Mouse (Mus musculus) midbrain, embryonic 12.5 days (tissue): ENCODE data around the gene Atp1b2. TPM values are rescaled to one million over a fixed set of nuclear protein-coding genes. Genes with fewer than 3 reads are reported as not detected.

Experiments
- ATAC-seq: fragments of 200-750 bp; cut with Nextera tagmentation; 2 replicates; pipeline ENCODE4 v1.8.0; 2017; ENCODE audit warnings: low read depth, moderate TSS enrichment, moderate library complexity; ENCODE audit not compliant: low FRiP score
- H3K27ac ChIP-seq: fragments of 300-500 bp; sonication (generic); replicated peaks from 2 replicates; pipeline ENCODE4 v1.5.1; 2016; ENCODE audit warnings: mild to moderate bottlenecking
- H3K27me3 ChIP-seq: fragments of 300-500 bp; sonication (generic); 2 replicates; pipeline ENCODE4 v1.6.1; 2016; ENCODE audit warnings: mild to moderate bottlenecking
- H3K36me3 ChIP-seq: fragments of 300-500 bp; sonication (generic); 2 replicates; pipeline ENCODE4 v1.6.1; 2016
- H3K4me1 ChIP-seq: fragments of 300-500 bp; sonication (generic); 2 replicates; pipeline ENCODE4 v1.6.1; 2016
- H3K4me2 ChIP-seq: fragments of 300-500 bp; sonication (generic); replicated peaks from 2 replicates; pipeline ENCODE4 v1.6.1; 2016; ENCODE audit warnings: mild to moderate bottlenecking, moderate library complexity
- H3K4me3 ChIP-seq: fragments of 300-500 bp; sonication (generic); 2 replicates; pipeline ENCODE4 v1.5.1; 2016; ENCODE audit warnings: mild to moderate bottlenecking
- H3K9ac ChIP-seq: fragments of 300-500 bp; sonication (generic); replicated peaks from 2 replicates; pipeline ENCODE4 v1.6.1; 2016; ENCODE audit warnings: mild to moderate bottlenecking, moderate library complexity
- H3K9me3 ChIP-seq: fragments of 300-500 bp; sonication (generic); 2 replicates; pipeline ENCODE4 v1.6.1; 2016; ENCODE audit warnings: mild to moderate bottlenecking
- WGBS: fragments of 180-500 bp; shearing (Covaris S2); methylation state at CpG from one replicate; pipeline ENCODE4 v1.1.7; 2016; 5-methylcytosine and 5-hydroxymethylcytosine counted together
- polyA plus RNA-seq: library from polyadenylated mRNA; unstranded; fragments of >200 nt; fragmentation: Nextera tagmentation; extraction: Ambion mirVana; gene quantifications from 2 replicates; pipeline ENCODE4 v1.2.1, GENCODE M21; 2016

Gene Atp1b2
- polyA plus RNA-seq, 1 experiment from 2014 or later, result 11.4 TPM

GRCm38 (mm10) chr11:69604795-69605664 lies 712 bp downstream of the Atp1b2 start:
- H3K4me2 ChIP-seq, result peak overlapping the region; percentile 100
- H3K4me3 ChIP-seq, result peak overlapping the region; percentile 66
- H3K9ac ChIP-seq, result peak overlapping the region; percentile 73
- H3K4me1 ChIP-seq, result peaks cover 23% of the 10 kb centered on the region
- ATAC-seq, result peak; percentile 34; the same call in 1 of the 2 replicates
- H3K36me3 ChIP-seq, result no peaks in the 10 kb centered on the region
- peak overlapping the region; percentile 49 for H3K27ac ChIP-seq
- WGBS, result under 1% methylated on average over 70 of the region's 73 CpGs
- H3K9me3 ChIP-seq, result no peaks in the 10 kb centered on the region
- peaks cover 14% of the 10 kb centered on the region for H3K27me3 ChIP-seq

GRCm38 (mm10) chr11:69604347-69604746 lies 1.4 kb downstream of the Atp1b2 start:
- Histone ChIP-seq H3K4me3 (peak overlapping the region; percentile 66), H3K4me1 (peaks cover 29% of the 10 kb centered on the region), H3K36me3 (no peaks in the 10 kb centered on the region), H3K27ac (no peak overlapping the region; the same call in 1 of the 2 replicates), H3K27me3 (peaks cover 14% of the 10 kb centered on the region), H3K9me3 (no peaks in the 10 kb centered on the region), H3K4me2 (peak overlapping the region; percentile 100), H3K9ac (peak overlapping the region; percentile 73)
- 63% methylated on average over 3 of the region's 3 CpGs for WGBS
- no peak for ATAC-seq

- peak overlapping the region; percentile 100; the same call in 1 of the 2 replicates for H3K4me2 ChIP-seq
- peaks cover 30% of the 10 kb centered on the region for H3K4me1 ChIP-seq
- ATAC-seq, result no peak
- H3K9ac ChIP-seq, result no peak overlapping the region
- no peak overlapping the region for H3K27ac ChIP-seq
- H3K27me3 ChIP-seq, result peaks cover 10% of the 10 kb centered on the region
- no peaks in the 10 kb centered on the region for H3K36me3 ChIP-seq
- no peaks in the 10 kb centered on the region for H3K9me3 ChIP-seq
- 86% methylated on average over 8 of the region's 8 CpGs for WGBS
- no peak overlapping the region for H3K4me3 ChIP-seq
These were observed 2.2 kb downstream of the Atp1b2 start for GRCm38 (mm10) chr11:69603516-69603915.

GRCm38 (mm10) chr11:69601768-69602167 lies 4.0 kb downstream of the Atp1b2 start:
- Histone ChIP-seq H3K4me1 (peaks cover 30% of the 10 kb centered on the region), H3K27me3 (peaks cover 10% of the 10 kb centered on the region)
- no peak for ATAC-seq

GRCm38 (mm10) chr11:69600098-69600497 lies 5.6 kb downstream of the Atp1b2 start:
- H3K27me3 ChIP-seq, result peaks cover 10% of the 10 kb centered on the region
- peak overlapping the region; percentile 29 for H3K4me2 ChIP-seq
- no peak overlapping the region for H3K4me3 ChIP-seq
- no peaks in the 10 kb centered on the region for H3K36me3 ChIP-seq
- peak overlapping the region; percentile 36 for H3K27ac ChIP-seq
- no peak for ATAC-seq
- H3K4me1 ChIP-seq, result peaks cover 26% of the 10 kb centered on the region
- no peaks in the 10 kb centered on the region for H3K9me3 ChIP-seq
- no peak overlapping the region for H3K9ac ChIP-seq
- WGBS, result 2% methylated on average over 6 of the region's 6 CpGs

More at GRCm38 (mm10) chr11:69601768-69602167, 4.0 kb downstream of the Atp1b2 start:
- no peak overlapping the region for H3K4me2 ChIP-seq
- H3K9me3 ChIP-seq, result no peaks in the 10 kb centered on the region
- no peak overlapping the region for H3K4me3 ChIP-seq
- no peak overlapping the region for H3K27ac ChIP-seq
- no peak overlapping the region for H3K9ac ChIP-seq
- WGBS, result 86% methylated on average over 3 of the region's 3 CpGs
- H3K36me3 ChIP-seq, result no peaks in the 10 kb centered on the region

GRCm38 (mm10) chr11:69599436-69599835 lies 6.3 kb downstream of the Atp1b2 start:
- peaks cover 10% of the 10 kb centered on the region for H3K27me3 ChIP-seq
- no peak overlapping the region for H3K4me2 ChIP-seq
- no peak overlapping the region for H3K27ac ChIP-seq
- no peak overlapping the region for H3K4me3 ChIP-seq
- H3K9ac ChIP-seq, result no peak overlapping the region
- WGBS, result 5% methylated on average over 9 of the region's 9 CpGs
- H3K9me3 ChIP-seq, result no peaks in the 10 kb centered on the region
- peaks cover 20% of the 10 kb centered on the region for H3K4me1 ChIP-seq
- no peak for ATAC-seq
- H3K36me3 ChIP-seq, result no peaks in the 10 kb centered on the region

GRCm38 (mm10) chr11:69594853-69595252 lies 10.9 kb downstream of the Atp1b2 start:
- Histone ChIP-seq H3K9ac (no peak overlapping the region), H3K4me3 (no peak overlapping the region), H3K36me3 (peaks cover 29% of the 10 kb centered on the region), H3K4me1 (peaks cover 6% of the 10 kb centered on the region), H3K27me3 (no peaks in the 10 kb centered on the region), H3K27ac (no peak overlapping the region), H3K9me3 (no peaks in the 10 kb centered on the region), H3K4me2 (no peak overlapping the region)
- ATAC-seq, result no peak
- WGBS, result 98% methylated on average over 6 of the region's 6 CpGs

GRCm38 (mm10) chr11:69592799-69593198 lies 12.9 kb downstream of the Atp1b2 start:
- ATAC-seq, result no peak
- H3K36me3 ChIP-seq, result peaks cover 49% of the 10 kb centered on the region

GRCm38 (mm10) chr11:69591899-69592637 lies 13.7 kb downstream of the Atp1b2 start:
- no peak for ATAC-seq
- no peaks in the 10 kb centered on the region for H3K4me1 ChIP-seq
- H3K4me2 ChIP-seq, result no peak overlapping the region
- H3K4me3 ChIP-seq, result no peak overlapping the region
- no peak overlapping the region for H3K9ac ChIP-seq
- peaks cover 56% of the 10 kb centered on the region for H3K36me3 ChIP-seq
- no peaks in the 10 kb centered on the region for H3K27me3 ChIP-seq
- no peaks in the 10 kb centered on the region for H3K9me3 ChIP-seq
- 73% methylated on average over 7 of the region's 7 CpGs for WGBS
- H3K27ac ChIP-seq, result 0 out of 2 replicates have a peak overlapping the region, but pooled peaks have one; percentile 35

More at GRCm38 (mm10) chr11:69592799-69593198, 12.9 kb downstream of the Atp1b2 start:
- Histone ChIP-seq H3K27me3 (no peaks in the 10 kb centered on the region), H3K27ac (no peak overlapping the region), H3K9me3 (no peaks in the 10 kb centered on the region), H3K4me3 (no peak overlapping the region), H3K9ac (no peak overlapping the region), H3K4me1 (no peaks in the 10 kb centered on the region), H3K4me2 (no peak overlapping the region)
- WGBS, result 88% methylated on average over 4 of the region's 4 CpGs

GRCm38 (mm10) chr11:69591424-69591823 lies 14.3 kb downstream of the Atp1b2 start:
- no peak for ATAC-seq
- H3K9ac ChIP-seq, result no peak overlapping the region
- H3K36me3 ChIP-seq, result peaks cover 63% of the 10 kb centered on the region

GRCm38 (mm10) chr11:69590622-69591021 lies 15.1 kb downstream of the Atp1b2 start:
- H3K4me2 ChIP-seq, result no peak overlapping the region
- H3K27ac ChIP-seq, result no peak overlapping the region
- H3K36me3 ChIP-seq, result peaks cover 63% of the 10 kb centered on the region
- 91% methylated on average over 8 of the region's 8 CpGs for WGBS
- no peak overlapping the region for H3K9ac ChIP-seq
- no peaks in the 10 kb centered on the region for H3K9me3 ChIP-seq
- no peak for ATAC-seq
- no peaks in the 10 kb centered on the region for H3K4me1 ChIP-seq
- H3K27me3 ChIP-seq, result no peaks in the 10 kb centered on the region
- no peak overlapping the region for H3K4me3 ChIP-seq

More at GRCm38 (mm10) chr11:69591424-69591823, 14.3 kb downstream of the Atp1b2 start:
- Histone ChIP-seq H3K9me3 (no peaks in the 10 kb centered on the region), H3K27ac (no peak overlapping the region), H3K4me1 (no peaks in the 10 kb centered on the region), H3K27me3 (no peaks in the 10 kb centered on the region), H3K4me2 (no peak overlapping the region), H3K4me3 (no peak overlapping the region)
- WGBS, result 87% methylated on average over 3 of the region's 3 CpGs
